Mouse (Mus musculus): ENCODE data around the gene Rps6ka4. TPM values are rescaled to one million over a fixed set of nuclear protein-coding genes. Genes with fewer than 3 reads are reported as not detected.
A peak's percentile ranks its signal among the peaks of the same experiment; 100 is the strongest.

The Rps6ka4 gene
- total and polyA plus RNA-seq, 3 experiments = 12.9 to 17.9 (median 15.9) TPM

GRCm38 (mm10) chr19:6858031-6858430 lies 17.6 kb upstream of the Rps6ka4 start, which contains the start of gene Ccdc88b:
TSS of gene Ccdc88b (minus strand) at chr19:6858211.
- Histone ChIP-seq H3K36me3 (ENCODE audit: control insufficient read depth, insufficient read depth, low read length) (no peaks in the 10 kb centered on the region), H3K27ac (no peak within 1 kb of the TSS), H3K4me3 (no peak within 1 kb of the TSS), H3K4me1 (ENCODE audit: control insufficient read depth, insufficient read depth, low read length) (0 out of 2 replicates have a peak, but pooled peaks cover 2% of the 10 kb centered on the region), H3K79me2 (replicated peaks; ENCODE audit: control insufficient read depth, insufficient read depth, low read length) (no peaks in the 10 kb centered on the region), H3K9ac (ENCODE audit: low read depth, low read length) (no peak within 1 kb of the TSS), H3K27me3 (ENCODE audit: control insufficient read depth, insufficient read depth, low read length) (no peaks in the 10 kb centered on the region)
- intact Hi-C loops (cut with DNase I) = no loop called here
- DNase-seq = peak in 1 of 2 experiments; percentile 74
- no peak for TF ChIP-seq EP300 (IDR thresholded peaks at IDR 0.05; ENCODE audit: insufficient read depth, low read depth, low read length)
- no peak for TF ChIP-seq POLR2A (IDR thresholded peaks at IDR 0.05; ENCODE audit: insufficient read depth, low read depth, low read length)
- TF ChIP-seq CTCF (IDR thresholded peaks at IDR 0.05) = no peak
- WGBS = 65% methylated on average over 7 of the region's 7 CpGs

- no peaks in the 10 kb centered on the region for H3K36me3 ChIP-seq (ENCODE audit: control insufficient read depth, insufficient read depth, low read length)
- H3K27me3 ChIP-seq (ENCODE audit: control insufficient read depth, insufficient read depth, low read length) = no peaks in the 10 kb centered on the region
- no peaks in the 10 kb centered on the region for H3K79me2 ChIP-seq (replicated peaks; ENCODE audit: control insufficient read depth, insufficient read depth, low read length)
- no peak for DNase-seq
- TF ChIP-seq CTCF (IDR thresholded peaks at IDR 0.05) (no peak), EP300 (IDR thresholded peaks at IDR 0.05; ENCODE audit: insufficient read depth, low read depth, low read length) (no peak), POLR2A (IDR thresholded peaks at IDR 0.05; ENCODE audit: insufficient read depth, low read depth, low read length) (no peak)
- no peak overlapping the region for H3K4me3 ChIP-seq
- intact Hi-C loops (cut with DNase I) = no loop called here
- H3K27ac ChIP-seq = no peak overlapping the region
- no peak overlapping the region for H3K9ac ChIP-seq (ENCODE audit: low read depth, low read length)
- WGBS = 76% methylated on average over 9 of the region's 9 CpGs
- H3K4me1 ChIP-seq (ENCODE audit: control insufficient read depth, insufficient read depth, low read length) = 0 out of 2 replicates have a peak, but pooled peaks cover 2% of the 10 kb centered on the region
Observed at GRCm38 (mm10) chr19:6857391-6858005, 17.1 kb upstream of the Rps6ka4 start.

GRCm38 (mm10) chr19:6857003-6857360 lies 16.5 kb upstream of the Rps6ka4 start:
- Histone ChIP-seq H3K27ac (no peak overlapping the region), H3K4me3 (no peak overlapping the region), H3K36me3 (ENCODE audit: control insufficient read depth, insufficient read depth, low read length) (no peaks in the 10 kb centered on the region), H3K4me1 (ENCODE audit: control insufficient read depth, insufficient read depth, low read length) (0 out of 2 replicates have a peak, but pooled peaks cover 2% of the 10 kb centered on the region), H3K9ac (ENCODE audit: low read depth, low read length) (no peak overlapping the region), H3K27me3 (ENCODE audit: control insufficient read depth, insufficient read depth, low read length) (no peaks in the 10 kb centered on the region), H3K79me2 (replicated peaks; ENCODE audit: control insufficient read depth, insufficient read depth, low read length) (no peaks in the 10 kb centered on the region)
- TF ChIP-seq EP300 (IDR thresholded peaks at IDR 0.05; ENCODE audit: insufficient read depth, low read depth, low read length) (no peak), CTCF (IDR thresholded peaks at IDR 0.05) (no peak), POLR2A (IDR thresholded peaks at IDR 0.05; ENCODE audit: insufficient read depth, low read depth, low read length) (no peak)
- intact Hi-C loops (cut with DNase I) = no loop called here
- no peak for DNase-seq
- WGBS = 74% methylated on average over 3 of the region's 3 CpGs

GRCm38 (mm10) chr19:6856281-6857002 lies 16.0 kb upstream of the Rps6ka4 start:
- Histone ChIP-seq H3K36me3 (ENCODE audit: control insufficient read depth, insufficient read depth, low read length) (no peaks in the 10 kb centered on the region), H3K4me1 (ENCODE audit: control insufficient read depth, insufficient read depth, low read length) (0 out of 2 replicates have a peak, but pooled peaks cover 2% of the 10 kb centered on the region), H3K4me3 (no peak overlapping the region), H3K27me3 (ENCODE audit: control insufficient read depth, insufficient read depth, low read length) (no peaks in the 10 kb centered on the region), H3K9ac (ENCODE audit: low read depth, low read length) (no peak overlapping the region), H3K79me2 (replicated peaks; ENCODE audit: control insufficient read depth, insufficient read depth, low read length) (no peaks in the 10 kb centered on the region), H3K27ac (no peak overlapping the region)
- DNase-seq = peak in 1 of 2 experiments; percentile 27
- intact Hi-C loops (cut with DNase I) = no loop called here
- TF ChIP-seq EP300 (IDR thresholded peaks at IDR 0.05; ENCODE audit: insufficient read depth, low read depth, low read length) (no peak), CTCF (IDR thresholded peaks at IDR 0.05) (peak; percentile 40), POLR2A (IDR thresholded peaks at IDR 0.05; ENCODE audit: insufficient read depth, low read depth, low read length) (no peak)
- 69% methylated on average over 12 of the region's 12 CpGs for WGBS

GRCm38 (mm10) chr19:6855225-6856031 lies 15.0 kb upstream of the Rps6ka4 start:
- Histone ChIP-seq H3K9ac (ENCODE audit: low read depth, low read length) (peak overlapping the region; percentile 46), H3K27me3 (ENCODE audit: control insufficient read depth, insufficient read depth, low read length) (no peaks in the 10 kb centered on the region), H3K27ac (no peak overlapping the region), H3K4me1 (ENCODE audit: control insufficient read depth, insufficient read depth, low read length) (0 out of 2 replicates have a peak, but pooled peaks cover 2% of the 10 kb centered on the region), H3K36me3 (ENCODE audit: control insufficient read depth, insufficient read depth, low read length) (no peaks in the 10 kb centered on the region), H3K4me3 (peak overlapping the region; percentile 18; the same call in 1 of the 2 replicates), H3K79me2 (replicated peaks; ENCODE audit: control insufficient read depth, insufficient read depth, low read length) (no peaks in the 10 kb centered on the region)
- WGBS = 18% methylated on average over 38 of the region's 38 CpGs
- DNase-seq = peak in 1 of 2 experiments; percentile 34
- TF ChIP-seq CTCF (IDR thresholded peaks at IDR 0.05) (no peak), POLR2A (IDR thresholded peaks at IDR 0.05; ENCODE audit: insufficient read depth, low read depth, low read length) (no peak), EP300 (IDR thresholded peaks at IDR 0.05; ENCODE audit: insufficient read depth, low read depth, low read length) (no peak)
- intact Hi-C loops (cut with DNase I) = no loop called here
